Mouse (Mus musculus): ENCODE results near the gene Sipa1l2. TPM values are rescaled to one million over a fixed set of nuclear protein-coding genes. Genes with fewer than 3 reads are reported as not detected.

Gene Sipa1l2
- total and polyA plus RNA-seq, 2 experiments from 2014 or later: 10.1 to 52.6 TPM

DNA sequence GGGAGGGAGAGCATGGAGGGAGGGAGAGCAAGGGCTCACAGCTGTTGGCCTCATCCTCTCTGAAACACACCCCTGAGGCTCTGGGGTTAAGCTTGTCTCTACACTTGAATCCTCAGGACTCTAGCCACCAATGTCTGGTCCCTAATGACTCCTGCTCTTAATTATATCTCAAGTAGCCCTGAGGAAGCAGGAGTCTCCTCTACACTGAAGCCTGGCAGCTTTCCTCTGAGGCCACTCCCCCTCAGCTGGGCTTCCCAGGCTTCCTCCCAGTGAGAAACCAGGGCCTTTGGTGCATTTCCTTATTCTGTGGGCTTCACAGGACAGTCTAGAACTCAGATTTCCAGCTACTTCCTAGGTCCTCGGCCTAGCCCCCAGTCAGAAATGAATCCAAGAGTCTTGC, 80.9 kb downstream of the Sipa1l2 start:
- TF ChIP-seq CTCF (IDR thresholded peaks at IDR 0.05): no peak
- Histone ChIP-seq H3K4me2 (ENCODE audit: low read depth, low read length, poor library complexity, severe bottlenecking) (no peak overlapping the region), H3K27ac (ENCODE audit: low read depth, low read length) (no peak overlapping the region), H3K9me3 (ENCODE audit: low read length) (no peaks in the 10 kb centered on the region), H3K36me3 (ENCODE audit: insufficient read depth, low read length) (peaks cover 23% of the 10 kb centered on the region), H3K4me1 (ENCODE audit: insufficient read depth, low read length) (0 out of 2 replicates have a peak, but pooled peaks cover 4% of the 10 kb centered on the region), H3K27me3 (ENCODE audit: insufficient read depth, low read length) (no peaks in the 10 kb centered on the region), H3K9ac (replicated peaks; ENCODE audit: low read length, poor library complexity, severe bottlenecking) (no peak overlapping the region), H3K4me3 (ENCODE audit: low read depth, low read length) (no peak overlapping the region)
- ATAC-seq (ENCODE audit: low FRiP score) (no peak), DNase-seq (ENCODE audit: low spot score) (no peak)
- WGBS: 78% methylated on average over 1 of the region's 1 CpGs

DNA sequence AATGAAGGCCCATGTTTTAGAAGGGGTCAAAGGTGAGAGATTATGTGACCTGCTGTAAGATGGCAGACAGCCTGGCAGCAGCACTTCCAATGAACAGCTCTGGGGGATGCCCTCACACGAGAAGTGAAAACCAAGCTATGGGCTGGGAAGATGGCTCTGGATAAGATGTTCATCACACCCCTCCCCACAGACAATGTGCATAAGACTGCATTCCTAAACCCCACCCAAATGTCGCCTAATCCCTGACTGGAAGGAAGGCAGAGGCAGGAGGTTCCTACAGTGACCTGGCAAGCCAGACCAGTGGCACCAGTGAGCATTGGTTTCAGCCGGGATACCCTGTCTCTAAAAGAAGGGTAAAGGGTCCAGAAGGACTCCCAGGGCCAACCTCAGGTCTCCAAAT, 83.9 kb downstream of the Sipa1l2 start:
- DNase-seq (ENCODE audit: low spot score) (no peak), ATAC-seq (ENCODE audit: low FRiP score) (no peak)
- no peaks in the 10 kb centered on the region for H3K9me3 ChIP-seq (ENCODE audit: low read length)
- no peak overlapping the region for H3K4me3 ChIP-seq (ENCODE audit: low read depth, low read length)
- H3K9ac ChIP-seq (replicated peaks; ENCODE audit: low read length, poor library complexity, severe bottlenecking): no peak overlapping the region
- 0 out of 2 replicates have a peak, but pooled peaks cover 4% of the 10 kb centered on the region for H3K4me1 ChIP-seq (ENCODE audit: insufficient read depth, low read length)
- TF ChIP-seq CTCF (IDR thresholded peaks at IDR 0.05): no peak
- no peak overlapping the region for H3K27ac ChIP-seq (ENCODE audit: low read depth, low read length)
- H3K27me3 ChIP-seq (ENCODE audit: insufficient read depth, low read length): no peaks in the 10 kb centered on the region
- no peak overlapping the region for H3K4me2 ChIP-seq (ENCODE audit: low read depth, low read length, poor library complexity, severe bottlenecking)
- WGBS: 92% methylated on average over 3 of the region's 3 CpGs
- peaks cover 18% of the 10 kb centered on the region for H3K36me3 ChIP-seq (ENCODE audit: insufficient read depth, low read length)

DNA sequence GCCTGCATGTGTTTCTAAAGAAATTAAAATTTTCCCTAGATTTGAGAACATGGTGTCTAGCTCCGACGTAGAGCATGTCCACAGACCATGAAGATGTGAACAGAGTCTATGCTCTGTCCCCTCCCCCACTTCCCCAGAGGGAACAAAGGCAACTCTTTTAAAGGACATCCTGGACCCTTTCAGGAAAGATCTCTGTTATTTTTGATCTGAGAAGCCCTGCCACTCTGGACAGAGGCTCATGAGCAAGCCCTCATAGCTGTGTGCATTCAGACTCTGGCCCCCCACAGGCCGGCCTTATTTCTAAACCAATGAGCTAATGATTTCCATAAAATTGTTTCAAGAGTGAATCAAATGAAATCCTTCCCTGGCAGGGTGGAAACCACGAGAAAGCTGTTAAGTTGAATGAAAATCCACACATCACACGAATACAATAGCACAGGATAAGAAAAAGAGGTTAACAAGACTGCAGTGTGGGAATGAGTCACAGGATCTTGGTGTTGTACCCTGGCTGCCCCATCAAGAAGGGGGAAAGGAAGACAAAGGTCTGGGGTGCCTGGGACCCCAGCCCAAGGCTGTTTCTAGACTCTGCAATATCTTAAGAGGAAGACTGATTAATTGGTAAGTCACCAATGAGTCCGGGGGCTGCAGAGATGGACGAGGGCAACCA, 84.9 kb downstream of the Sipa1l2 start:
- no peak overlapping the region for H3K4me2 ChIP-seq (ENCODE audit: low read depth, low read length, poor library complexity, severe bottlenecking)
- no peak overlapping the region for H3K4me3 ChIP-seq (ENCODE audit: low read depth, low read length)
- ATAC-seq (ENCODE audit: low FRiP score) (no peak), DNase-seq (ENCODE audit: low spot score) (no peak)
- no peaks in the 10 kb centered on the region for H3K27me3 ChIP-seq (ENCODE audit: insufficient read depth, low read length)
- peaks cover 21% of the 10 kb centered on the region for H3K36me3 ChIP-seq (ENCODE audit: insufficient read depth, low read length)
- H3K9ac ChIP-seq (replicated peaks; ENCODE audit: low read length, poor library complexity, severe bottlenecking): no peak overlapping the region
- H3K9me3 ChIP-seq (ENCODE audit: low read length): no peaks in the 10 kb centered on the region
- no peak for TF ChIP-seq CTCF (IDR thresholded peaks at IDR 0.05)
- H3K4me1 ChIP-seq (ENCODE audit: insufficient read depth, low read length): 0 out of 2 replicates have a peak, but pooled peaks cover 4% of the 10 kb centered on the region
- no peak overlapping the region for H3K27ac ChIP-seq (ENCODE audit: low read depth, low read length)
- WGBS: 19% methylated on average over 7 of the region's 7 CpGs

DNA sequence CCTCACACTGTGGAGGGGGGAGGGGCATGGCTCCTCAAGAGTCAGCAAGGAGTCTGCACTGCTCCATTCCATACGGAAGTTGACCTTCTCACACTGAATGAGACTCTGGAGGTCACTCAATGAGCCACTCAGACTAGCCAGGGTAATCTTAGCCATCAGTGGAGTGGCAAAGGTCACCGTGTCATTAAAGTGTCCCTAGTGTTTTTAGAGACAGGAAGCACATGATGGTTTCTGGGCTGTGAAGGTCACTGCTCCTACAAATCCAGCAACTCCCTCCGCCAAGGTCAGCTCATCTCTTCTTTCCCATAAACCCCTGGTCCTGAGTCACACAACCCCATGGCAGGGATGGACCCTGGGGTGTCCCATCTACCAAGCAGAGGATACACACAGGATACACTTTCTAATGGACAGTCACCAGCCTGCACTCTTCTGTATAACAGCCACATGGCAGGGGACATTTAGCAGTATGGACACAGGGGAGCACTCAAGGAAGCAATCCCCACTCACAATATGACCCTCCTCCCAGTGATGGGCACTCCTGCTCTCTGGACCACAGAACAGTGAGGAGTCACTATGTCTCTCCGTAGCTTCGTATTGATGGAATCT, 87.0 kb downstream of the Sipa1l2 start:
- DNase-seq (ENCODE audit: low spot score): no peak
- no peak for ATAC-seq (ENCODE audit: low FRiP score)
- TF ChIP-seq CTCF (IDR thresholded peaks at IDR 0.05): no peak
- no peak overlapping the region for H3K9ac ChIP-seq (replicated peaks; ENCODE audit: low read length, poor library complexity, severe bottlenecking)
- no peaks in the 10 kb centered on the region for H3K9me3 ChIP-seq (ENCODE audit: low read length)
- H3K4me3 ChIP-seq (ENCODE audit: low read depth, low read length): no peak overlapping the region
- H3K27me3 ChIP-seq (ENCODE audit: insufficient read depth, low read length): no peaks in the 10 kb centered on the region
- H3K4me1 ChIP-seq (ENCODE audit: insufficient read depth, low read length): 0 out of 2 replicates have a peak, but pooled peaks cover 4% of the 10 kb centered on the region
- H3K4me2 ChIP-seq (ENCODE audit: low read depth, low read length, poor library complexity, severe bottlenecking): no peak overlapping the region
- 86% methylated on average over 5 of the region's 5 CpGs for WGBS
- no peak overlapping the region for H3K27ac ChIP-seq (ENCODE audit: low read depth, low read length)
- H3K36me3 ChIP-seq (ENCODE audit: insufficient read depth, low read length): peaks cover 27% of the 10 kb centered on the region

DNA sequence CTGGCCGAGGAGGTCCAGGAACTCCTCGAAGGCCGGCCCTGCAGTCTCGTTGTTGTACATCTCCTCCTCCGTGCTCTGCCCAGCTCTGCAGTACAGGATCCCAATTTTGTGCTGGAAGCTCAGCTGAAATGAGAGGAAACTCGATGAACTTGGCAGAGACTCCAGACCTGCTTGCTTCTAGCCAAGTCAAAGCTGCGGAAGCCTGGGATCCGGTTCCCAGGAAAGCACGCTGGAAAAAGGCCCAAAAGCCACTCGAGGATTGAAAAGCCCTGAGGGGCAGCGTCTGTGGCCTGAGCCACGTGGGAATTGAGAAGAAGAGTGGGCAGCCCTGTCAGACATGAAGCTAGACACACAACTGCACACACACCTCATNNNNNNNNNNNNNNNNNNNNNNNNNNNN, 94.7 kb downstream of the Sipa1l2 start:
- 65% methylated on average over 12 of the region's 12 CpGs for WGBS
- Histone ChIP-seq H3K4me3 (ENCODE audit: low read depth, low read length) (no peak overlapping the region), H3K27ac (ENCODE audit: low read depth, low read length) (no peak overlapping the region), H3K9me3 (ENCODE audit: low read length) (no peaks in the 10 kb centered on the region), H3K4me2 (ENCODE audit: low read depth, low read length, poor library complexity, severe bottlenecking) (no peak overlapping the region), H3K27me3 (ENCODE audit: insufficient read depth, low read length) (no peaks in the 10 kb centered on the region), H3K36me3 (ENCODE audit: insufficient read depth, low read length) (peaks cover 19% of the 10 kb centered on the region), H3K9ac (replicated peaks; ENCODE audit: low read length, poor library complexity, severe bottlenecking) (no peak overlapping the region), H3K4me1 (ENCODE audit: insufficient read depth, low read length) (no peaks in the 10 kb centered on the region)
- DNase-seq (ENCODE audit: low spot score): peak; percentile 82
- ATAC-seq (ENCODE audit: low FRiP score): no peak
- TF ChIP-seq CTCF (IDR thresholded peaks at IDR 0.05): no peak

DNA sequence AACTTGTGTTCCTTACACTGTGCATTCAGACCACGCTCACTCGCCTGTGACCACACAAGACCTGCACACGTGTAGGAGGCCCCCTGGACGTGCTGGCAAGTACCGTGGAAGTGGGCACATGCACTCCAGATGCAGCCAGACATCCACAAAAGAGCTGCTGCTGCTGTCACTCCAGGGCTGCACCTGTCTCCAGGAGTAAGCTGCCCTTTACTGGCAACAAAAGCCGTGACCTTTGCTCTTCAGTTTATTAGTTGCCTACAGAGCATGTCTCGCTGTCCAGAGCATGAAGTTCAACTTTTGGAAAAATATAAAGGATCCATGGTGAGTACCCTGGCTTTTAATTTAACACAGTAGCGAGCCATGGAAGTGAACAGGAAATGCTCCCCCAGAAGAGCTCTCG, 98.2 kb downstream of the Sipa1l2 start:
- no peak overlapping the region for H3K4me2 ChIP-seq (ENCODE audit: low read depth, low read length, poor library complexity, severe bottlenecking)
- no peak for ATAC-seq (ENCODE audit: low FRiP score)
- H3K27ac ChIP-seq (ENCODE audit: low read depth, low read length): no peak overlapping the region
- no peaks in the 10 kb centered on the region for H3K9me3 ChIP-seq (ENCODE audit: low read length)
- no peak for DNase-seq (ENCODE audit: low spot score)
- H3K4me3 ChIP-seq (ENCODE audit: low read depth, low read length): no peak overlapping the region
- no peak overlapping the region for H3K9ac ChIP-seq (replicated peaks; ENCODE audit: low read length, poor library complexity, severe bottlenecking)
- H3K4me1 ChIP-seq (ENCODE audit: insufficient read depth, low read length): no peaks in the 10 kb centered on the region
- H3K36me3 ChIP-seq (ENCODE audit: insufficient read depth, low read length): peaks cover 25% of the 10 kb centered on the region
- TF ChIP-seq CTCF (IDR thresholded peaks at IDR 0.05): no peak
- H3K27me3 ChIP-seq (ENCODE audit: insufficient read depth, low read length): no peaks in the 10 kb centered on the region
- WGBS: 73% methylated on average over 9 of the region's 9 CpGs

All from midbrain, postnatal 0 days (tissue).